Mouse (Mus musculus) heart, adult 2 months (tissue): ENCODE data around the gene 1700013G24Rik.

Source experiments
- CTCF ChIP-seq: fragments of 200-600 bp; IDR thresholded peaks from 2 replicates; pipeline ENCODE4 v1.8.1; 2022; ENCODE audit warnings: antibody characterized with exemption, mild to moderate bottlenecking, moderate library complexity
- EP300 ChIP-seq: fragments of 200-500 bp; IDR thresholded peaks from 2 replicates; pipeline ENCODE4 v1.6.1; 2011; ENCODE audit warnings: low read depth, low read length, control low read depth; ENCODE audit not compliant: insufficient read depth
- POLR2A ChIP-seq: fragments of 200-500 bp; IDR thresholded peaks from 2 replicates; pipeline ENCODE4 v1.6.1; 2011; ENCODE audit warnings: mild to moderate bottlenecking, low read depth, low read length, control low read depth; ENCODE audit not compliant: insufficient read depth

GRCm38 (mm10) chr4:137475271-137476050 lies 22.4 kb downstream of the 1700013G24Rik start:
- TF ChIP-seq CTCF: no peak
- no peak for TF ChIP-seq EP300
- no peak for TF ChIP-seq POLR2A
